Mouse (Mus musculus): ENCODE data around the gene Ypel2.

DNA sequence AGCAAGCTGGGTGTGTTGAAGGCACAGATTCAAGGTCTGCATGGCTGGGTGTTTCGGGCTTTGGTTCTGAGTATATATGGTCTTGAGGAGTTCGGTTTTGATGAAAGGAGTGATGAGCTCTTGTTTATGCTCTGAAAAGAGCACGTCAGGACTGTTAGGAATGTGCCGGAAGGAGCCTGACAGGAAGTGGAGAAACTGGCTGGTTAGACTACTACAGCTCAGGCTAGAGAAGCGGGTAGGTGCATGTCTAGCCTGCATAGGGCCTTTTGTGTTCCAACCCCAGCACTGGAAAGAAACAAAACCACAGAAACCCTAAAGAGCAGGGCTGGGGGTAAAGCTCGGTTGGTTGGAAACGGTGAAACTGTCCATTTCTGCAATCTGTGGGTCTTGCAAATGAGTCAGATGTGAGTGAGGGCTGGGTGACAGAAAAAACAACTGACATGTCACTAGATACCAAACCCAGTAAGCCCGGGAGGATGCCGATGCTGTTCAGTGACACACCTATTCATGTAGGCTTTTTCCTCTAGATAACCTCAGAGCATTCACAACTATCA is 68.3 kb downstream of the Ypel2 start:
- TF ChIP-seq GABPA (IDR thresholded peaks at IDR 0.05; ENCODE audit: low read depth, low read length) (no peak), POLR2A (IDR thresholded peaks at IDR 0.05; ENCODE audit: control insufficient read depth in 1 of 2, insufficient read depth in 1 of 2, low read depth in 1 of 2, low read length in 2 of 2, poor library complexity in 1 of 2) (no peak), GATA1 (IDR thresholded peaks at IDR 0.05; ENCODE audit: low read depth, low read length) (no peak), CTCF (IDR thresholded peaks at IDR 0.05 in 2 of 3, conservative IDR thresholded peaks at IDR 0.05 in 1 of 3; ENCODE audit: control insufficient read depth in 1 of 3, insufficient read depth in 1 of 3, low read depth in 2 of 3, low read length in 3 of 3, poor library complexity in 1 of 3, severe bottlenecking in 1 of 3) (no peak), TCF12 (IDR thresholded peaks at IDR 0.05; ENCODE audit: low read depth, low read length) (no peak)
